Mouse (Mus musculus) 416B (cell line): ENCODE results near the gene Triobp.
A peak's percentile ranks its signal among the peaks of the same experiment; 100 is the strongest.

Experiments
- DNase-seq: peaks from one replicate; pipeline ENCODE4 v3.0.0; 2011; ENCODE audit warnings: low read depth

The Triobp gene

GRCm38 (mm10) chr15:78926021-78926919 lies 21.3 kb upstream of the Triobp start, which contains the start of gene Lgals1:
Lgals1 (plus strand) TSS chr15:78926725.
- DNase-seq = peak; percentile 96

- peak; percentile 65 for DNase-seq
Measured at GRCm38 (mm10) chr15:78927021-78927787, 20.3 kb upstream of the Triobp start.

- peak; percentile 99 for DNase-seq
Measured at GRCm38 (mm10) chr15:78927788-78928457, 19.6 kb upstream of the Triobp start.

GRCm38 (mm10) chr15:78928539-78928938 lies 19.0 kb upstream of the Triobp start:
- no peak for DNase-seq

- DNase-seq = no peak
Measured at GRCm38 (mm10) chr15:78930192-78930706, 17.3 kb upstream of the Triobp start.

GRCm38 (mm10) chr15:78930801-78931426 lies 16.6 kb upstream of the Triobp start:
- DNase-seq = peak; percentile 34

- peak; percentile 95 for DNase-seq
Measured at GRCm38 (mm10) chr15:78931577-78931976, 15.9 kb upstream of the Triobp start.

GRCm38 (mm10) chr15:78934784-78935320 lies 12.7 kb upstream of the Triobp start, which contains the start of gene Nol12:
Nol12 (plus strand) TSS chr15:78934933.
- peak; percentile 96 for DNase-seq

GRCm38 (mm10) chr15:78936403-78936802 lies 11.1 kb upstream of the Triobp start:
- no peak for DNase-seq

GRCm38 (mm10) chr15:78937311-78937710 lies 10.2 kb upstream of the Triobp start:
- DNase-seq = no peak

GRCm38 (mm10) chr15:78937963-78938362 lies 9.6 kb upstream of the Triobp start:
- no peak for DNase-seq

GRCm38 (mm10) chr15:78940325-78940724 lies 7.2 kb upstream of the Triobp start:
- no peak for DNase-seq

GRCm38 (mm10) chr15:78942663-78943062 lies 4.9 kb upstream of the Triobp start:
- DNase-seq = peak; percentile 68

- no peak for DNase-seq
Measured at GRCm38 (mm10) chr15:78946232-78946631, 1.3 kb upstream of the Triobp start.

- no peak for DNase-seq
Measured at GRCm38 (mm10) chr15:78948152-78948725, 715 bp downstream of the Triobp start.

GRCm38 (mm10) chr15:78948883-78949282 lies 1.4 kb downstream of the Triobp start:
- no peak for DNase-seq

GRCm38 (mm10) chr15:78955663-78956062 lies 8.1 kb downstream of the Triobp start:
- peak; percentile 40 for DNase-seq

GRCm38 (mm10) chr15:78956351-78956750 lies 8.8 kb downstream of the Triobp start:
- DNase-seq = peak; percentile 62

- DNase-seq = no peak
Measured at GRCm38 (mm10) chr15:78957021-78957420, 9.5 kb downstream of the Triobp start.

- no peak for DNase-seq
Measured at GRCm38 (mm10) chr15:78959537-78959936, 12.0 kb downstream of the Triobp start.

- peak; percentile 40 for DNase-seq
Measured at GRCm38 (mm10) chr15:78960088-78960487, 12.6 kb downstream of the Triobp start.
